Mouse (Mus musculus): ENCODE measurements around the gene Vkorc1.

DNA sequence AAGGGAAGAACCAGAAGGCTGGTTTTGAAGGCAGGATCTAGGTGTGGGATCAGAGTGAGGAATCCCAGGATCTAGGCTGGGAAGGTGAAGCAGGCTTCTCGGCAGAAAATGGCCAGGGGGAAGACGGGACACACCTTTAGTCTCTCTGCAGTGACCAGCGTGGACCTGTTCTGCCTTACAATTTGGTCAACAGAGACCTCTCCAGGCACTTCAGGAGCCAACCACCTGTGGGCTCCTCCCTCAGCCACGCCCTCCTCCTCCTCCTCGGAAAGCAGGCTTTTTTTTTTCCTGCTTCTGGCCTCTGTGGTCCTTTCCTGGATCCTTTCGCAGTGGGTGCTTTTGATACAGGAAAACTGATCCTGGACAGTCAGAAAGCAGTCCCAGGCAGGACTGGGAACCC is 34.5 kb upstream of the Vkorc1 start, which contains the start of gene Prss8:
- TF ChIP-seq CHD2 (IDR thresholded peaks at IDR 0.05; ENCODE audit: low read length): no peak
- no peak for TF ChIP-seq POLR2AphosphoS2 (IDR thresholded peaks at IDR 0.05; ENCODE audit: low read length)
- TF ChIP-seq EP300 (IDR thresholded peaks at IDR 0.05; ENCODE audit: low read depth in 1 of 2, low read length in 2 of 2): no peak
- no peak for TF ChIP-seq JUND (IDR thresholded peaks at IDR 0.05; ENCODE audit: low read depth, low read length)
- no peak for TF ChIP-seq CTCF (IDR thresholded peaks at IDR 0.05 in 2 of 3, conservative IDR thresholded peaks at IDR 0.05 in 1 of 3; ENCODE audit: control insufficient read depth in 1 of 3, insufficient read depth in 1 of 3, low read depth in 2 of 3, low read length in 3 of 3, poor library complexity in 1 of 3, severe bottlenecking in 1 of 3)
- no peak for TF ChIP-seq TCF12 (IDR thresholded peaks at IDR 0.05; ENCODE audit: low read depth, low read length)
- TF ChIP-seq BHLHE40 (IDR thresholded peaks at IDR 0.05; ENCODE audit: borderline replicate concordance, low read depth, low read length): no peak
- TF ChIP-seq POLR2A (IDR thresholded peaks at IDR 0.05; ENCODE audit: control insufficient read depth in 1 of 2, insufficient read depth in 1 of 2, low read depth in 1 of 2, low read length in 2 of 2, poor library complexity in 1 of 2): no peak
- TF ChIP-seq ELF1 (IDR thresholded peaks at IDR 0.05; ENCODE audit: low read depth, low read length): no peak
- no peak for TF ChIP-seq GATA1 (IDR thresholded peaks at IDR 0.05; ENCODE audit: low read depth, low read length)
- no peak for TF ChIP-seq KAT2A (conservative IDR thresholded peaks at IDR 0.05; ENCODE audit: low read depth, low read length)
- TF ChIP-seq TBP (IDR thresholded peaks at IDR 0.05; ENCODE audit: low read depth, low read length): no peak
- no peak for TF ChIP-seq MEF2A (IDR thresholded peaks at IDR 0.05; ENCODE audit: extremely low read depth, insufficient replicate concordance, low read depth, low read length, poor library complexity, severe bottlenecking)
